Mouse (Mus musculus): ENCODE measurements around the gene Lhx9.

Lhx9 gene

GRCm38 (mm10) chr1:138842315-138842714, 6.1 kb downstream of the Lhx9 start:
- ChIA-PET POLR2A (interaction anchor here in 1 of 4 experiments (1.0 to 1.8 kb wide), 3 partner anchors 9 to 15 kb away, joined by 3 to 6 read pairs (median 4); partner anchors contain the start of gene 2310009B15Rik), CTCF (no interaction called here)

DNA sequence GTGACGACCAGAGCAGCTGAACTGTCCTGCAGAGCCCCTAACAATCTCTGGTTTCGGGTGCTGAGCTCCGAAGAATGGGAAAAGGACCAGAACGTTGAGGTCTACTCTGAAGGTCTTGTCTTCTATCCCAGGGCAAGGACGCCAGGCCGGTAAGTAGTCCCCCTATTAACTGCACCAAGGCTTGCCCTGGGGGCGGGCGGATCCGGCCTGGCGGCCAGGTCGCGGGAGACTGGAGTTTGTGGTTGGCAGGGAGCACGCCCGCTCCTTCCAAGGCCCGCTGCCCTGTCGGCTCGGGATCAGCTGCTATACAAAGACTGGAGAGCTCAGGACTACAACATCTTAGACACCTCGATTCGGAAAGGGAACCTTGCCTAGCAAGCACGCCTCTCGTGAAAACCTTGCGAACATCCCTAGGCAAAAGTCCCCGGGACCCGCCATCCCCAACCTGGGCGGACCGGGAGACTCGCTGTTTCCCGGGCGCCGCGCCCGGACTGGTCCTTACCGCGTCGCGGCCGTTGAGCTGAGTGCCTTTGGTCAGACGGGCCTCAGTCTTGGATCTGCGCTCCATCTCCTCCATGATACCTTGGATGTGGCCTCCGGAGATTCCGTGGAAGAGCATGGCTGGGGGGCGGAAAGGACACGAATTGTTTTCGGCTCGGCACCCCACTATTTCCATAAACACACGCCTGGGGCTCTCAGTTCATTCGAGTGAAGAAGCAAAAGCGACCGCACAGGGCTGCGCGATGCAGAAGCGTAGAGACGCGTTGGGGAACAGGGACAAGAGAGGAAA, 6.9 kb downstream of the Lhx9 start:
- CTCF ChIA-PET = interaction anchor here in 1 of 4 experiments (0.6 kb wide), 1 partner anchor 248 kb away, joined by 3 read pairs; no protein-coding TSS in a partner anchor
- POLR2A ChIA-PET = interaction anchor here (0.6 to 1.8 kb wide), 5 partner anchors 13 to 1463 kb away, joined by 3 to 6 read pairs (median 3); partner anchors contain the start of gene 2310009B15Rik (in 1 of the 4)

GRCm38 (mm10) chr1:138840440-138841305, 7.7 kb downstream of the Lhx9 start:
- ChIA-PET CTCF (interaction anchor here in 1 of 4 experiments (0.6 kb wide), 1 partner anchor 249 kb away, joined by 3 read pairs; no protein-coding TSS in a partner anchor), POLR2A (interaction anchor here in 2 of 4 experiments (0.8 to 1.8 kb wide), 2 partner anchors 14 kb away, joined by 3 to 4 read pairs; no protein-coding TSS in a partner anchor)

DNA sequence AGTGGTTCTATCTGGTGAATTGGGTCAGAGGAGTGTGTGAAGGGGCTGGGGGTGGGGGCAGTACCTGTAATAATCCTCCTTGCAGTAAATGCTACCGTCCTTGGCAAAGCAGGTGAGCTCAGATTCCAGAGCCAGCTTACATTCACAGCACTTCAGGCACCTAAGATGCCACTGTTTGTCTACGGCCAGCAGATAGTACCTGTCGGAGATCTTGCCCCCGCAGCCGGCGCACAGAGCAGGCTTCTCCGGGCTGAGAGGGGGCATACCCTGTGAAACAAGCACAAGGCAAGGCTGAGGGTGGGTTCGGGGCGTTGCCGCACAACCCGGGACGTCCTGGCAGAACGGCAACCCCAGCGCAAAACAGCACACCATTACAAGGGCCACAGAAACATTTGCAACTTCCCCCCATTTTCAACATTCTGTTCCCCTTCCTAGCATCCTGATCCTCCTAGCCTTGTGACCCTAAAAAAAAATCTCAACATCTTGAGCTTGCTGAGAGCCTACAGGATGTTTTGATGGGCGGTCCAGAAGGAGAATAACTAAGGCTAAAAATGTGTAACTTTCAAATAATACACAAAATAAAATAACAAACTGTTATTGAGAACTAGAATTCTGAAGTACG, 8.5 kb downstream of the Lhx9 start:
- ChIA-PET POLR2A (interaction anchor here in 1 of 4 experiments (4.4 kb wide), 1 partner anchor 8 kb away, joined by 16 read pairs; the partner anchor contains the start of gene Lhx9), CTCF (no interaction called here)

DNA sequence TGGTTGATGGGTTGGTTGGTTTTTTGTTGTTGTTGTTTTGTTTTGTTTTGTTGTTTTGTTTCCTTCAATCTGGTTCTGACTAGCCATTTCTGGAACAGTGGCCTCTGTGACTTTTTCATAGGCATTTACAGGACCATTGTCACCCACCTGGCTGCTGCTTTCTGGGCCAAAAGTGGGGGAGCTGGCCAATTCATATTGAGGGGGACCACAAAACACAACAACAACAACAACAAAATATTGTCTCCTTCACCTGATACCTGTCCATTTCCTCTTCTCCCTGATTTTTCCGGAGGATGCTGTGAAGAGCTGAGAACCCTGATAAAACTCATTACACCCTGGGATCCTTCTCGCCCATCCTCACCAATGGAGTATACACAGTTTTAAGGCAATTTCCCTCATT, 9.1 kb downstream of the Lhx9 start:
- ChIA-PET POLR2A (interaction anchor here in 1 of 4 experiments (1.2 to 4.4 kb wide), 2 partner anchors 8 to 14 kb away, joined by 3 to 16 read pairs; partner anchors contain the start of gene Lhx9), CTCF (no interaction called here)

DNA sequence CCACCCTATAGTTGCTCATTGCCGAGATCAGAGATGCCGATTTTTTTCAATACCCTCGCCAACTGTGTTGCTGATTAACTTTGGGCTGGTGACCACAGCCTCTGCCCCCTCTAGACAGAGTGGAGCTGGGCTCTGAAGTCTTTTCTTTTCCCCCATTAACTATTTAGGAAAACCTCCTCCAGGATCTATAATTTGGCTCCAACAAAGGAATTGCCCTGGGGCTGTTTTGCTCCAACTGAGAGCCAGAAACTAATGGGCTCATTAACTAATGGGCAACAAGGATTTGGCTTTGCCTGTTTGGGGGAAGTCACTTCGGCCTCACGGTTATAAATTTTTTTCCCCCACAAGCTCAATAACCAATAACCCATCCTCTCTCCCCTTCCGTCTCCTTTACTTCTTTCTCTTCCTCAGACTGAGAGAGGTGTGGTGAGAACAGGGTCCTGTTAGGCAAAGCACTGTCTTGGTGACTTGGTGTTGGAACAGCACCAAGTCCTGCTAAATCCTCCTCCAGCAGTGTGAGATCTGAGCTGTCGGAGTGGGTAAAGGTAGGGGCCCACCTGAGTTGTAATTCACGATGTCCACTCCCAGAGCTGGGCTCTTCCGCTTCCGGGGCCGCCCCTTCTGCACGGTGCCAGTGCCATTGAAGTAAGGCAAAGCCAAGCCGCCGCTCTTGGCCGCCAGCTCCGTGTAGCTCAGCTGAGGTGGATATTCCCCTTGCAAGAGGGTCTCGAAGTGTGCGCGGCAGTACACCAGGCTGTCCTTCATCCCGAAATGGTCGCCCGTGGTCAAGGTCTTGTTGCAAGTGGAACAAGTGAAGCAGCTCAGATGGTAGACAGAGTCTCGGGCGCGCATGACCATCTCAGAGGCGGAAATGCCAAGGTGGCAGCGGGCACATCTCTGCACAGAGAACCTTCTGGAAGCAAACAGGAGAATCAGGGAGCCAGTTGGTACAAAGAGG, 10.3 kb downstream of the Lhx9 start:
- CTCF ChIA-PET = interaction anchor here in 1 of 4 experiments (0.9 kb wide), 1 partner anchor 324 kb away, joined by 3 read pairs; no protein-coding TSS in a partner anchor
- POLR2A ChIA-PET = interaction anchor here in 2 of 4 experiments (0.6 to 4.4 kb wide), 5 partner anchors 9 to 136 kb away, joined by 3 to 16 read pairs (median 3); partner anchors contain the start of gene Lhx9 (in 1 of the 2)

GRCm38 (mm10) chr1:138835355-138835900, 12.9 kb downstream of the Lhx9 start:
- ChIA-PET POLR2A (no interaction called here), CTCF (interaction anchor here in 1 of 4 experiments (0.8 to 1.4 kb wide), 2 partner anchors 276 to 327 kb away, joined by 3 to 4 read pairs; no protein-coding TSS in a partner anchor)

GRCm38 (mm10) chr1:138831309-138831708, 17.1 kb downstream of the Lhx9 start:
- CTCF ChIA-PET = no interaction called here
- POLR2A ChIA-PET = no interaction called here

- CTCF ChIA-PET = no interaction called here
- POLR2A ChIA-PET = no interaction called here
Measured at GRCm38 (mm10) chr1:138826841-138827240, 21.5 kb downstream of the Lhx9 start.

GRCm38 (mm10) chr1:138822985-138823322, 25.4 kb downstream of the Lhx9 start:
- CTCF ChIA-PET = no interaction called here
- POLR2A ChIA-PET = no interaction called here

DNA sequence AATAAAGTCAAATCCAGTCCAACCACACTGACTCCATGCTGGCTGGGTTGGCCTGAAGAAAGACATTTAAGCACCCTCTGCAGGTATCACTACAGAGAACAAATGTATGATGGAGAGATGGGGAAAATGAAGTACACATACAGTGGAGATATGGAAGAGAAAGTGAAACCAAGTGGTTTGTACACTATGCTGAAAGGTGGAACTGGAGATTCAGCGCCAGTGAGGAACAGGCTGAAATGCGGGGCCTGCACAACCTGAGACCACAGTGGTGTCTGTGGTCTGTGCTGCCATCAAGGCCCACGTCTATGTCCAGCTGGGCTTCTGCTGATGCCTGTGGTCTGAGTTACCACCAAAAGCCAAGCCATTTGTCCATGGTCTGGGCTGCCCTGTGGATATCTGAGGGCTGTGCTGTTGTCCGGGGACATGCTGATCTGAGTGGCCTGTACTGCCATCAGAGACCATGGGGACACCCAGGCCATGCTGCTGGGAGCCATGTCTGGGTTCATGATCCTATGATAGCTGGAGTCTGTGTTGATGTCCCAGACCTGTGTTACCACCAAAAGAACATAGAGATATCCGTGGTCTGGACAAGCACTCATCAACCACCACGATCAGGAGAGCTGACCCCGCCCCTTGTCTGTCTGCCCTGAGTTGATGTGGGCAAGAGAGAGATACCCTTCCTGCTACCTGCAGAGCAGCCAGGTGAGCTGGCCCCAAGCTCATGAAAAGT, 26.0 kb downstream of the Lhx9 start:
- ChIA-PET CTCF (no interaction called here), POLR2A (no interaction called here)

GRCm38 (mm10) chr1:138801732-138802131, 46.6 kb downstream of the Lhx9 start:
- POLR2A ChIA-PET = no interaction called here
- CTCF ChIA-PET = no interaction called here

DNA sequence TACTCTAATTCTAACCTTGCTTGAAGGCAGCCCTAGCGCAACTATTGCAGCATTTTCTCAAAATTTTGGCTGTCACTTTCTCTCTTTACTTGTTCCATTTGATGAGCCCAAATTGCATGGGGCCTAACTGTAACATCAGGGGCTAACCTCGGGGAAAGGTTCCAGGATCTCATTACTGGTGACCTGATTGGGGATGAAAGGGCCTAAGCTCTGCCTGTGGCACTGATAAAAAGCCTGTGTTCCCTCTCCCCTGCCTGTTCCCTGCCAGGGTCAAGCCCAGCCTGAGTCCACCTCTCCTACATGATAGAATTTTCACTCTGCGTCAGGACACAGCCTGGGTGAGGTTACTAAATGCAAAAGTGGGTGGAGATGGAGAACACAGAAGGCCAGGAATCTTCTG, 47.1 kb downstream of the Lhx9 start:
- ChIA-PET CTCF (no interaction called here), POLR2A (no interaction called here)

DNA sequence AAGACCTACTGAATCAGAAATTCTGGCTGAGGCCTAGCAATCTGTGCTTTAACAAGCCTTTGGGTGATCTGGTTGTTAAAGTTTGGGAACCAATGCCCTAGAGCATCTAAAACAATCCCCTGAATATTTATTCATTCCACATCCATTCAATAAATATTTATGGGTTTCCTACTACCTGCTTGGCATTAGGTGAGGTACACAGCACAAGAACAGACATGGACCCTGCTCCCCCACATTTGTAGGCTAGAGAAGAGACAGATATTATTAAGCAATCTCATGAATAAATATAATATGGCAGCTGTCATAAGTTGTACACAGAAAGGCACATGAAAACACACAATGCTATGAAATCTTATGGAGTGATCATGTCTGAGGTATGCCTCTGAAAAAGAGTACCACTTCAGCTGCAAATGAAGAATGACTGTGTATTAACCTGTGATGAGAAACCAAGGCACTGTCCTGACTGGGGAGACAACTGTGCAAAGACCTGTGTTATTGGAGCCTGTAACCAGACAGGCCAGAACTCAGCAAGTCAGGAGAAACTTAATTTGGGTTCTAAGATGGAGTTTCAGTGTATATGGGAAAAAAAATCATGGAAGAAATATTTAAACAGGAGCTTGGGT, 48.6 kb downstream of the Lhx9 start:
- CTCF ChIA-PET = no interaction called here

GRCm38 (mm10) chr1:138798110-138798509, 50.3 kb downstream of the Lhx9 start:
- CTCF ChIA-PET = interaction anchor here in 1 of 4 experiments (0.6 kb wide), 1 partner anchor 122 kb away, joined by 3 read pairs; no protein-coding TSS in a partner anchor
- POLR2A ChIA-PET = interaction anchor here in 1 of 4 experiments (0.6 kb wide), 1 partner anchor 399 kb away, joined by 5 read pairs; no protein-coding TSS in a partner anchor

More for the DNA sequence above, 48.6 kb downstream of the Lhx9 start:
- POLR2A ChIA-PET = no interaction called here

DNA sequence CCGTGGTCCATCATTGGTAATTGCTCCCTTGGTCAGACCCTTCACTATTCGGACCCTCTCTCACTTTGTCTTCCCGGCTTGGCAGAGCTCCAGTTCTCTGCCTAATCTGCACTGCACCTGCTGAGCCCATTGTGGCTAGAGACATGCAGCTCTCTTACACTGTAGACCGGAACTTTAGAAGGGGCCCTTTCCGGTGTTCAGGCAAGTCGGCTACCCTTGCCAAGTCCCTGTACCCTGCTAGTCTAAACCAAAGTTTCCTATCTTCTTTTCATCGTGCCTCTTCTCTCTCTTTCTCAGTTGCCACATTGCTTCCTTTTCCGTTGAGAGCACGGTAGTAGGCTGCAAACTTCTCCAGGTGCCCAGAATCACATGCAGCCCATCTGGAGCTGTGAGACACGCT, 62.5 kb downstream of the Lhx9 start:
- ChIA-PET CTCF (no interaction called here), POLR2A (interaction anchor here in 1 of 4 experiments (2.1 kb wide), 1 partner anchor 10 kb away, joined by 6 read pairs; no protein-coding TSS in a partner anchor)

GRCm38 (mm10) chr1:138784019-138784418, 64.4 kb downstream of the Lhx9 start:
- POLR2A ChIA-PET = no interaction called here
- CTCF ChIA-PET = no interaction called here
